Mouse (Mus musculus) heart, adult 2 months (tissue): ENCODE measurements around the gene Sprr1a.

ENCODE experiments used
- CTCF ChIP-seq: fragments of 200-600 bp; IDR thresholded peaks from 2 replicates; pipeline ENCODE4 v1.8.1; 2022; ENCODE audit warnings: antibody characterized with exemption, mild to moderate bottlenecking, moderate library complexity
- EP300 ChIP-seq: fragments of 200-500 bp; IDR thresholded peaks from 2 replicates; pipeline ENCODE4 v1.6.1; 2011; ENCODE audit warnings: low read depth, low read length, control low read depth; ENCODE audit not compliant: insufficient read depth
- POLR2A ChIP-seq: fragments of 200-500 bp; IDR thresholded peaks from 2 replicates; pipeline ENCODE4 v1.6.1; 2011; ENCODE audit warnings: mild to moderate bottlenecking, low read depth, low read length, control low read depth; ENCODE audit not compliant: insufficient read depth

- TF ChIP-seq EP300 = no peak
- no peak for TF ChIP-seq CTCF
- no peak for TF ChIP-seq POLR2A
Measured at GRCm38 (mm10) chr3:92458620-92459019, 27.1 kb downstream of the Sprr1a start, which contains the start of gene Sprr3.
